Mouse (Mus musculus) spleen, postnatal 36 days (tissue): ENCODE measurements at regions not wholly inside any gene's neighbourhood (a gene's known extent, or its start where the extent isn't known, plus 50 kb on each side); places are given as distances from the start of the nearest gene placed in this dataset.

Source experiments
- DNase-seq, 2 experiments: peaks; one replicate each; pipeline ENCODE4 v3.0.0; 2022; ENCODE audit warnings: low spot score in 2 of 2, mixed read lengths in 1 of 2

GRCm38 (mm10) chr9:52377761-52378160, 209.4 kb upstream of the Zc3h12c start:
- no peak for DNase-seq

- DNase-seq = peak in 1 of 2 experiments; percentile 3
These were observed 208.5 kb upstream of the Zc3h12c start for GRCm38 (mm10) chr9:52376914-52377313.

GRCm38 (mm10) chr9:52371296-52371695, 202.9 kb upstream of the Zc3h12c start:
- no peak for DNase-seq

DNA sequence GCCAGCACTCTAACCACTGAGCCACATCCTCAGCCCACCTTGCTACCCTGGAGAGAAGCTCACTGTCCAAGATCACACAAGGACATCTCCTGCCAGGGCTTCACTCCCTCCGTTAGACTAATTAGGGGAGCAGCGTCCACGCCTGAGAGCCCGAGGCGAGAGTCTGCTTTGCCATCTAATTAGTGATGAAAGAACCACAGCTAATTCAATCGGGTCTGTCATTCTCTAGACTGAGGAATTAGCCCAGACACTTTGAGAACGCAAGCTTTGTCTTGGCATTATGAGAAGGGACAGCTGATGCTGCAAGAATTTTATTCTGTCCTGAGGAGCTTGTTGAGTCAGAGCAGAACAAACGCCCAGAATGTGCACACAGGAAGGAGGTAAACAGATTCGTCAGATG, 200.5 kb upstream of the Zc3h12c start:
- no peak for DNase-seq

GRCm38 (mm10) chr9:52368080-52368479, 199.7 kb upstream of the Zc3h12c start:
- DNase-seq = no peak

GRCm38 (mm10) chr9:52366046-52366445, 197.7 kb upstream of the Zc3h12c start:
- no peak for DNase-seq

DNA sequence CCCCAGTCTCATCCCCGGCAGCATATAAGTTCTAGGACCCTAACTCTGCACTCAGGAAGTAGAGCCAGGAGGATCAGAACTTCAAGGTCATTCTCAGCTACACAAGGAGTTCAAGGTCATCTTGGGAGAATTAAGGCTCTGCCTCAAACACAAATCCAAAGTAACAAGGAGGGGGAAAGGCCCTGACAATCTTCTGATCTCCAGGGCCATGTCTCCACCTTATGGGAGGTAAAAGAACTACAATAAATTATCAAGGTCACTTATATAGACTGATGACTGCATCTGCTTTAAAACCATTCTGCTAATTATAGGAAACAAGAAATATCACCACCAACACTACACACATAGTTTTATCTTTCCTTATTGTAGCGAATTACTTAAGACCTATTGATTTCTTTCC, 193.2 kb upstream of the Zc3h12c start:
- DNase-seq = no peak

DNA sequence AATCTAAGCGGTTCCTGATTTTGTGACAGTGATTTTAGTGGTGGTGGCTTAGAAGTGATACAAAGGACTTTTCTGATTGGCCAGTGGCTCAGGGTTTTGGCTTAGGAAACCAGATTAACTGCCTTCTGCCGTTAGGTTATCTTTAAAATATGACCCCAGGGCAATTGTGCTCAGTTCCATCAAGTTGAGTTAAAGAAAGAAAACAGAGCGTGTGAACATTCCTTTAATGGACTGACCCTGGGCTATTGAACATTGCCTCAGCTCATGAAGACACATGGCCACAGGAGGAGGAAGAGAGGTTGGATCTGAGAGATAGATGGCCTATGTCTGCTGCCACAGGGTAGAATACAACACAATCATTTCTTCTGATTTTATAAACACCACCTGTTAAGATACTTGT, 191.0 kb upstream of the Zc3h12c start:
- no peak for DNase-seq

- DNase-seq = peak; percentile 7 to 28
These were observed 188.2 kb upstream of the Zc3h12c start for GRCm38 (mm10) chr9:52356549-52356948.

DNA sequence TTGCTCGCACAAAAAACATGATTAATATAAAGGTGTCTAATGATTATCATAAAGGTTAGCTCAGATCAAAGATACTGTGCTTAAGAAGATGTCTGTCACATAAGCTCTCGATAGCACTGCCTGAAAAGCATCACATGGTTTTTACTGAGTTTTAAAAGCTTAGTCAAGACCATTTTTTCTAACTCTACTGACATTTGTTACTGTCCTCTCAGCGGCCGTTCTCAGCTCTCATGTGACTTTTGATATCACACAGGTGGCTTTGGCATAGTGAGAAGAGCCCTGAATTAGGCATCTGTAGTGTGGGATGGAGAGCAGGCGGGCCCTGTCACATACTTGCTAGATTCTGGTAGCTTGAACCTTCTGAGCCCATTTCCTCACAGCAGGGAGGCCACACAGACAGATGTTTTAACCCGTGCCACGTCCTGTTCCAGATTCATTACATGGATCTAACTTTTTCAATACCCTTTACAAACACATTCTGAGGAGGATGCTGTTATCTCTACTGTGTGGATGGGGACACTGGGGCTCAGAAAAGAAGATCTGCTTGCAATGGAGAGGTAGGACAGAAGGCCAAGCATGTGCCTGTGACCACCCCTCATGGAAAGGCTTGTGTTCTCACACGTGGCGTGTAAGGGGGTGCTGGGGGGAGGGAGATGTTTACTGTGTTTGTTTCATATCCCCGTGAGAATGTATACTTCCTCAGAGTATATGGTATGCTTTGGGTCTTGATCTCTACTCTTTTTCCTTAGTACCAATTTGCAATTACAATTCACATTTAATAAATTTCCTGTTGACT, 187.0 kb upstream of the Zc3h12c start:
- no peak for DNase-seq

DNA sequence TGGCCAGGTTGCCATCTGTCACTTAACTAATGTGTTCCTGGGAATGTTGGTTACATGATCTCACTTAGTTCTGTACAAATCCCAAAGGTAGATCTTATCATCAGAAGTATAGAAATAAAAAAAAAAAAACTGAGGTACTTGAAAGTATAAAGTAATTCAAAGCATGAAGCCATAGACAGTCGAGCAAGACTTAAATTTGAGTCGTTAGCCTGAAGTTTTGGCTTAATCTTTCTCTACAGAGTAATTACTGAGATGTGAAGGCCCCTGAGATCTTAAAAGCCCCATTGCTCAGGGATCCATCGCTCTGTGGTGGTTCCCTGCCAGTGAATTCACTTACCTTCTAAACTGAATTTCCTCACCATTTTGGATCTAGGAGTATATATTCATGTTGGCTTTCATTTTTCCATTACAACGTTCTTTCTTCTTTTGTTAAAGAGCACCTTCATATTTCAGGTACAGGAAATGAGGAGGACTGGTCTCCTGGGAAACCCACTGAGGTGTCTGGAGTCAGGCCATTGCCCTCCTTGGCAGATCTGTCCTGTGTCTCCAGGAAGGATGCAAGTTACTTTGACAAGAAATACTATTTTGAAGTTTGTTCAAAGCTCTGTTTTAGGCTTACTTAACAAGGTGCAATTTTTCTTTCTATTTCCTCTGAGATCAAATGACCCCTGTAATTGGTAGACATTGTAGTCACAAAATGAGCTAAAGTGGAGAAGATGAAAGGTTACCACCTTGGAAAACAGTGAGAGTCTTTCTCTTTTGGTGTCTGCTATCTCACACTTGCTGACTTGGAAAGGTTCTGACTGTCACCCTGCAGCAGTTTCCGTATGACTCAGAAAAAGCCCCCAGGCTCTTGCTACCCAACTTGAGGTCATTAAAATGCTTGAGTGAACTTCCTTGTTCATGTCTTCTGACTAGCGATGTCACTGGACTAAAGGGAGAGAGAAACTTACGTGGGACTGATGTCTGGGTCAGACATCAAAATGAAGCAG, 180.5 kb upstream of the Zc3h12c start:
- peak; percentile 29 to 31 for DNase-seq

GRCm38 (mm10) chr9:52344177-52344877, 176.0 kb upstream of the Zc3h12c start:
- no peak for DNase-seq

DNA sequence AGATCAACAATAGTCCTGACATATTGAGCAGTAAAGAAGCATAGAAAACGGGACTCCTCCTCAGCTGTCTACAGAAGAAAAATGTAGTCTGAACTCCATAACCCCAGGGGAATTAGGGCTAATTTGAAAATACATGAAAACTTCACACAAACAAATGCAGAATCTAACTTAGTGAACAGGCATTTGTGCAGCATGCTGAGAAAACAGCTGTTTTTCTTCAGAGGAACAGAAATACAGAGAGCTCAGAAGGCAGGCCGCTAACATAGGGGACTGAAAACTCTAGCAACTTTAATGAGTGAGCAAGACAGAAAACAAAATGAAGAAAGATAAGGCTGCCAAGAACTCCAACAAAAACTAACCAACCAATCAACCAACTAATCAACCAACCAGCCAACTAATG, 172.7 kb upstream of the Zc3h12c start:
- DNase-seq = no peak

GRCm38 (mm10) chr9:52337786-52338322, 169.5 kb upstream of the Zc3h12c start:
- no peak for DNase-seq

GRCm38 (mm10) chr9:52334767-52335166, 166.4 kb upstream of the Zc3h12c start:
- DNase-seq = no peak

DNA sequence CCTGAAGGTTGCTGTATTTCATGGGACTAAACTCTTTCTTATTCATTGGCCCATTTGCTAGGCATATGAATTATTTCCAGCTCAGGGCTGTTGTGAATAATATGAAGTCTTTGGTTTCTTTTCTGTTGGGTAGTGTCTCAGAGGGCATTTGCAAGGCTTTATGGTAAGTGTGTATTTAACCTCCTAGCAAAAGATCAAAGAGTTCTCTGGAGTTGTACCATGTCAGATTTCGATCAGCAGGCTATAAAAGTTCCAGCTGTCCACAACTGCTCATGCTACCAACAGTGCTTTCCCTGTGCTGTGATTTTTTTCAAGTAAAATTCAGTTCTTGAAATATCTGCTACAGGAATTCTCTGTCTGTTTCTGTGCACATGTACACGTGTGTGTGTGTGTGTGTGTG, 165.5 kb upstream of the Zc3h12c start:
- DNase-seq = no peak

- no peak for DNase-seq
These were observed 163.4 kb upstream of the Zc3h12c start for GRCm38 (mm10) chr9:52331748-52332147.

DNA sequence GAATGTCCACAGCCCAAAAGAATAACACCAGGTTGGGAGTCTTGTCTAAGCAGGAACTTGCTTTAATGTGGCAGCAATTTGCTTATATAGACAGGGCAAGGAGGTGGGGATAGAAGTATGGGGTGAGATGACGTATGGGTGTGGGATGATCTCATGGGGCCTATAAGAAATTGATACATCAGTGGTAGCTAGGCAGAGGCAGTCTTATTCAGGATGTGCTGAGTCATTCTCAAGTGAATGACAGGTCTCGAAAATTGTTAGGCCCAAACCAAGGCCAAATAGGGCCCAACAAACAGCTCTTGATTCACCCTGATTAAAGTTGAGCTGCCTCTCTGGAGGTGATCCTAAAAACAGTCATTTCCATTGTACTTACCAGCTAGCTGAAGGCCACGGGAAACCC, 162.3 kb upstream of the Zc3h12c start:
- DNase-seq = no peak

DNA sequence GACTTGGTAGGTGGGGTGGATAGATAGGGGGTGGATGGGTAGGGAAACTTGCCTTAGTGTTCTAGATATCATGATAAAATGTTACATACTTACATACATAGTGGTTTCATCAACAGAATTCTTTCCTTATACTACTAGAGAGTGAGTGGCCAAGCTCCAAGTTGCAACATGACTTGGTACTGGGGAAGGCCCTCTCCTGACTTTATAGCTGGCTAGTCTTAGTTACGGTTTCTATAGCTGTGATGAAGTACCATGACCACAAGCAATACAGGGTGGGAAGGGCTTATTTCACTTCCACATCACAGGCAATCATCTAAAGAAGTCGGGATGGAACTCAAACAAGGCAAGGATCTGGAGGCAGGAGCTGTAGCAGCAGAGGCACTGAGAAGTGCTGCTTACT, 156.0 kb upstream of the Zc3h12c start:
- DNase-seq = no peak

DNA sequence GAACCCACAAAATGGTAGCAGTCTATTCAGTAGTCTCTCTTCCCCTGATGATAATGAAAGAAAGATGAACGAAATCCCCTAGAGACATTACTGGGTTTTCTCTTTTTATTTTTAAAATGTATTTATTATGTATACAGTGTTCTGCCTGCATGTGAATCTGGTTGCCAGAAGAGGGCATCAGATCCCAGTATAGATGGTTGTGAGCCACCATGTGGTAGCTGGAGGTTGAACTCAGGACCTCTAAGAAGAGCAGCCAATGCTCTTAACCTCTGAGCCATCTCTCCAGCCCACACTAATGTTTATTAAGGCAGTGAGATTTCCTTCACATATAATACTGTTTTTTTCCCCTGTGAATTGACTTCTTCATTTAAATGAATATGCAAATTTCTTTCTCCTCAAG, 155.4 kb upstream of the Zc3h12c start:
- no peak for DNase-seq

DNA sequence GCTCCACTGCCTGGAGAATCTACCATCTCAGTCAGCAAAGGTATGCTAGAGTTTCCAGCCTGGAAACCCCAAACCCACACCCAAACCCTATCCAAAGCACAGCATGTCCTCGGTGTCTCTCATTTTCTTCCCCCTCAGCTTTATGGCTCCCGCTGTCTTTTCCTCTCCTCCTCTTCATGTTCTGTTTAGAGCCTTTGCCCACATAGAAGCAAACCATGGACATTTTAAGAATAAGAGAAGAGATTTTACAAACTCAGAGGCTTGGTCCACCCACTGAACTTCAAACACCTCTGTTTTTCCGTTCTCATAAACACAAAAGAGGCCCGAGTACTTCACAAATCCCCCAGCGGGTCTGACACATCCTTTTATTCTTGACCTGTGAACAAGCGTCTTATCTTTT, 154.9 kb upstream of the Zc3h12c start:
- DNase-seq = no peak

- no peak for DNase-seq
These were observed 133.1 kb upstream of the Zc3h12c start for GRCm38 (mm10) chr9:52301521-52301920.
